ENCODE assay signal across 8 mouse cellular contexts in genomic region chr15:27612533-27613221, GRCm38 (mm10). TPM values are rescaled to one million over a fixed set of nuclear protein-coding genes. Genes with fewer than 3 reads are reported as not detected.
DNase-seq lines count a peak whose midpoint lies in the region; ATAC-seq lines count a peak whose summit lies in the region.

No protein-coding gene starts in this region.

- intact Hi-C loops in left cerebral cortex, postnatal 4 days (cut with DNase I): loop anchor here (5.0 kb wide), 1 partner anchor 295 kb away; no protein-coding TSS in a partner anchor

- no peak overlapping the region for H3K9ac ChIP-seq in forebrain, embryonic 16.5 days (replicated peaks; ENCODE audit: low read depth, low read length)
- H3K9ac ChIP-seq in midbrain, embryonic 14.5 days (replicated peaks; ENCODE audit: low read length): no peak overlapping the region

- no peak overlapping the region for H3K4me3 ChIP-seq in forebrain, embryonic 16.5 days (replicated peaks; ENCODE audit: low read length)
- no peak overlapping the region for H3K4me3 ChIP-seq in midbrain, embryonic 14.5 days (replicated peaks; ENCODE audit: low read depth, low read length)

- no peaks in the 10 kb centered on the region for H3K27me3 ChIP-seq in forebrain, embryonic 16.5 days (replicated peaks; ENCODE audit: control insufficient read depth, insufficient read depth, low read length)
- no peaks in the 10 kb centered on the region for H3K27me3 ChIP-seq in midbrain, embryonic 14.5 days (ENCODE audit: control insufficient read depth, insufficient read depth, low read length)

- H3K27ac ChIP-seq in forebrain, embryonic 16.5 days (ENCODE audit: low read length): no peak overlapping the region
- no peak overlapping the region for H3K27ac ChIP-seq in midbrain, embryonic 14.5 days (replicated peaks; ENCODE audit: low read depth, low read length)

- peak; percentile 65 for DNase-seq in urinary bladder, postnatal 14 days (ENCODE audit: low spot score)
- DNase-seq in urinary bladder, postnatal 10 days (ENCODE audit: low spot score): no peak
- peak; percentile 79 to 80 for DNase-seq in cerebellum, adult 18-20 months
- DNase-seq in hindlimb bud, embryonic 11.5 days (ENCODE audit: extremely low spot score, low read depth, low spot score): peak; percentile 41
- peak; percentile 66 for DNase-seq in left cerebral cortex, postnatal 4 days
- peak; percentile 91 for DNase-seq in midbrain, embryonic 14.5 days
- DNase-seq in spleen, postnatal 4 days (ENCODE audit: low spot score in 2 of 2): peak; percentile 48 to 74

- H3K4me1 ChIP-seq in forebrain, embryonic 16.5 days (replicated peaks; ENCODE audit: control insufficient read depth, insufficient read depth, low read length): no peaks in the 10 kb centered on the region
- no peaks in the 10 kb centered on the region for H3K4me1 ChIP-seq in midbrain, embryonic 14.5 days (ENCODE audit: control insufficient read depth, insufficient read depth, low read length)

- H3K4me2 ChIP-seq in forebrain, embryonic 16.5 days (ENCODE audit: low read length): no peak overlapping the region
- H3K4me2 ChIP-seq in midbrain, embryonic 14.5 days (ENCODE audit: low read length): no peak overlapping the region

- peaks cover 6% of the 10 kb centered on the region; the same call in 1 of the 2 replicates for H3K36me3 ChIP-seq in forebrain, embryonic 16.5 days (ENCODE audit: control insufficient read depth, insufficient read depth)
- peaks cover 41% of the 10 kb centered on the region for H3K36me3 ChIP-seq in midbrain, embryonic 14.5 days (ENCODE audit: control insufficient read depth, insufficient read depth, low read length)

- no peaks in the 10 kb centered on the region for H3K9me3 ChIP-seq in forebrain, embryonic 16.5 days (ENCODE audit: control insufficient read depth, low read length)
- H3K9me3 ChIP-seq in midbrain, embryonic 14.5 days (ENCODE audit: control insufficient read depth, low read length): no peaks in the 10 kb centered on the region

- ATAC-seq in forebrain, embryonic 16.5 days: peak; percentile 77
- peak; percentile 83; the same call in 1 of the 2 replicates for ATAC-seq in midbrain, embryonic 14.5 days (ENCODE audit: low FRiP score, low TSS enrichment)

- 41% methylated on average over 6 of the region's 6 CpGs for WGBS in forebrain, embryonic 16.5 days
- 47% methylated on average over 6 of the region's 6 CpGs for WGBS in midbrain, embryonic 14.5 days

RNA-seq across cellular contexts. Expression of gene Otulin, which starts 17.8 kb away (rescaled TPM):
- 27.9 and 28.0 TPM in 2 replicates for polyA plus RNA-seq in forebrain, embryonic 16.5 days (2015; fragmentation: Nextera tagmentation; extraction: Ambion mirVana)
- 10 to 100 TPM; 25.4 to 27.0 TPM for total RNA-seq in left cerebral cortex, postnatal 4 days (2021)
- polyA plus RNA-seq in midbrain, embryonic 14.5 days (2014; fragmentation: Nextera tagmentation; extraction: Ambion mirVana): 29.7 and 30.1 TPM in 2 replicates
